Mouse (Mus musculus): ENCODE data around the gene Phc3. TPM values are rescaled to one million over a fixed set of nuclear protein-coding genes. Genes with fewer than 3 reads are reported as not detected.

Gene Phc3
- total RNA-seq, 4 experiments from 2014 or later: 10.8 to 13.1 (median 11.9) TPM

GRCm38 (mm10) chr3:30981616-30982380 is 12.6 kb upstream of the Phc3 start:
- DNase-seq (ENCODE audit: low spot score in 2 of 2): no peak

GRCm38 (mm10) chr3:30976991-30977603 is 7.9 kb upstream of the Phc3 start:
- no peak for DNase-seq (ENCODE audit: low spot score in 2 of 2)

- peak; percentile 32 to 38 for DNase-seq (ENCODE audit: low spot score in 2 of 2)
Observed at GRCm38 (mm10) chr3:30975102-30975754, 6.0 kb upstream of the Phc3 start.

DNA sequence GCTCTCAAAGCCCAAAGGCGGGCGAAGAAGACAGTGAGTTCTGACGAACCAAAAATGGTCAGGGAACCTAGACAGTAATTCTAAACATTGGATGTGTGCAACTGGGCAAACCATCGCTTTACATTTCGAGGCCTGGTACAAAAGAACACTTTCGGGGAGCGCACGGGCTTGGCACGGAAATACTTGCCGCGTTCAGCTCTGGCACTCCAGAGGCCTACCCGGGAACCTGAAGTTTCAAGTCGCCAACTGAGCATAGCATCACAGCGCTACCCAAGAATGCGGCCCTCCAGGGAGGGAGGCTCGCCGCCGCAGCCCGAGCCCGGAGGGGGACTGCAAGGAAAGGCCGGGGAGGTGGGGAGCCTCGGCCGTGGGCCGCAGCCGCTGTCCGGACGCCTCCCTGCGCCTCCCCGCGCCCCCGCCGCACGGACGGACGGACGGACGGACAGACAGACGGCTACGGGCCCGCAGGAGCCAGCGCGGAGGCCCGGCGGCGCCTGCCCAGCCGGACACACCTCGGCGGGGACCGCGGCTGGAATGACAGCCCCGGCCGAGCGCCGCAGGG is 603 bp downstream of the Phc3 start:
- DNase-seq (ENCODE audit: low spot score in 2 of 2): peak in 1 of 2 experiments; percentile 10

GRCm38 (mm10) chr3:30965644-30966043 is 3.6 kb downstream of the Phc3 start:
- no peak for DNase-seq (ENCODE audit: low spot score in 2 of 2)

DNA sequence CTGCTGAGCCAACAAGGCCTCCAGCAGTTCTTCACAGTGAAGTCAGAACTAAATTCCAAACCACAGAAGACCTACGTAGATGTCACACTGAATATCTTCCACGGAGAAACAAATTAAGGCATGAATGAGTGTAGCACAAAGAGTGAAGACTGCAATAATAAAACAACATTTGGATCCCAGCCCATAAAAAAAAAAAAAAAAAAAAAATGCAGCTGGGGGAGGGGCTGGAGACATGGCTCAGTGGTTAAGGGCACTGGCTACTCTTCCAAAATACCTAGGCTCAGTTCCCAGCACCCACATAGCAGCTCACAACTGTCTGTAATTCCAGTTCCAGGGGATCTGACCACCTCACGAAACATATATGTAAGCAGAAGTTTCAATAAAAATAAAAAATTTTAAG is 5.0 kb downstream of the Phc3 start:
- no peak for DNase-seq (ENCODE audit: low spot score in 2 of 2)

DNA sequence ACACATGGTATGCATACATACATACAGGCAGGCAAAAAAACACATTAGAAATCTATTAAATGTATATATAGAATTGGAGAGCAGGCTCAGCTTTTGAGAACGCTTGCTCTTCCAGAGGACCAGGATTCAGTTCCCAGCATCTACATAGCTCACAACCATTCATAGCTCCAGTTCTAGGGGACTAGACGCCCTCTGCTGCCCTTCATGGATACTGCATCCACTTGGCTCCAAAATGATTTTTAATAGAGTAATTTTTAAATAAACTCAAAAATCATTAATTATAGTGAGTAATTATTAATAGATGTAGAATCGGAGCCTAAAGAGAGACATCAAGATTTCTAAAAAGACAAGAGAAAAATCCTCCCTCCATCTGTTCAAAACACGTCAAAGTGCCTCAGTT is 6.1 kb downstream of the Phc3 start:
- DNase-seq (ENCODE audit: low spot score in 2 of 2): no peak

- no peak for DNase-seq (ENCODE audit: low spot score in 2 of 2)
Observed at GRCm38 (mm10) chr3:30959868-30960831, 9.1 kb downstream of the Phc3 start.

GRCm38 (mm10) chr3:30958709-30959108 is 10.5 kb downstream of the Phc3 start:
- DNase-seq (ENCODE audit: low spot score in 2 of 2): no peak

- no peak for DNase-seq (ENCODE audit: low spot score in 2 of 2)
Observed at GRCm38 (mm10) chr3:30956327-30956726, 12.9 kb downstream of the Phc3 start.

- no peak for DNase-seq (ENCODE audit: low spot score in 2 of 2)
Observed at GRCm38 (mm10) chr3:30952273-30953070, 16.7 kb downstream of the Phc3 start.

DNA sequence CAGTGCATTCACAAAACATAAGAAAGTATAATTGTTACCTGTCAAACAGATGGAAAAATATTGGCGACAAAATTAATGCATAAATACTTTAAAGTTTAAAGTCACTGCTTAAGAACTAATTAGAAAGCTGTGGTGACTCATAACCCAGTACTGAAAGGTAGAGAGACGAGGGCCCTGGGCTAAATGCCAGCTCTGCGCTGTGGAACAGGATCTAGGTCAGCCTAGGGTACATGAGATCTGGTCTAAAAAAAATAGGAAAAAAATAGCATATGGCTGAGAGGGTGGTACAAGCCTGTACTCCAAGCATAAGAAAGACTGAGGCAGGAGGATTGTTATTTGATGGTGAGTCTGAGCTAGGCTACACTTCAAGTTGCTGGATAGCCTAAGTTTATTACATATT is 17.6 kb downstream of the Phc3 start:
- peak in 1 of 2 experiments; percentile 28 for DNase-seq (ENCODE audit: low spot score in 2 of 2)

DNA sequence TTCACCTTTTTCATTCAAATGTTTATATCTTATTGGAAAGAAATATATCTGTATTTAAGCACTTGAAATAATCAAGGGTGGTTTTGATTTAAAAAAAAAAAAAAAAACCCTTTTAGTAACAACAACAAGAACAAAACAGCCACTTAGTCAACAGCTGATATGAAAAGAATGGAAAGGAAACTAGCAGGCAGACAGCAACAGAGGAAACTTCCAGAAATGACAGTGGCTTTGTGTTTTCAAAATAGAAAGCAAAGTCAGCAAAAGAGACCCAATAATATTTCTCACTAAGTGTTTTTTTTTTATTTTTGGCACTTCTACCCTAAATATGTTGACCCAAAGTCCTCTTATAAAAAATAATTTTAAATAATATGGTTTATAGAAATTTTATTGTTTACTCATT is 34.8 kb downstream of the Phc3 start:
- no peak for DNase-seq (ENCODE audit: low spot score in 2 of 2)

GRCm38 (mm10) chr3:30929828-30930227 is 39.4 kb downstream of the Phc3 start:
- DNase-seq (ENCODE audit: low spot score in 2 of 2): no peak

- no peak for DNase-seq (ENCODE audit: low spot score in 2 of 2)
Observed at GRCm38 (mm10) chr3:30927664-30928063, 41.6 kb downstream of the Phc3 start.

- DNase-seq (ENCODE audit: low spot score in 2 of 2): no peak
Observed at GRCm38 (mm10) chr3:30917160-30917559, 52.1 kb downstream of the Phc3 start.

DNA sequence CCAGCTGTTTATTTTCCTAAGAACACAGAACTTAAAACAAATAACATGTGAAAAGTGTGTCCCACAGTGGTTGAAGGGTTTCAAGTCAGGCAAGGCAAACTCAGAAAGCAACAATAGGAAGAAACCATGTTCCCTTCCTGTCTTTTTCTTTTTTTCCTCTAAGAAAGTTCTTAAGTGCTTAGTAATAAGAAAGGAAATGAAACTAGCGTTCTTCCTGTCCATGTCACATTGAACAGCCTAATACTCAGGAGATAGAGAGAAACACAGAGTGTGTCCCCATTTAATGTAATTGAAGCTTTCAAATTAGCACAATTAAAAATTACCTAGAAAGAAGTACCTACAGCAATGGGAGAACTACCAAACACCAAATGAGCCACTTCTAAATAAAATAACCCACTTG is 64.6 kb downstream of the Phc3 start:
- DNase-seq (ENCODE audit: low spot score in 2 of 2): no peak

DNA sequence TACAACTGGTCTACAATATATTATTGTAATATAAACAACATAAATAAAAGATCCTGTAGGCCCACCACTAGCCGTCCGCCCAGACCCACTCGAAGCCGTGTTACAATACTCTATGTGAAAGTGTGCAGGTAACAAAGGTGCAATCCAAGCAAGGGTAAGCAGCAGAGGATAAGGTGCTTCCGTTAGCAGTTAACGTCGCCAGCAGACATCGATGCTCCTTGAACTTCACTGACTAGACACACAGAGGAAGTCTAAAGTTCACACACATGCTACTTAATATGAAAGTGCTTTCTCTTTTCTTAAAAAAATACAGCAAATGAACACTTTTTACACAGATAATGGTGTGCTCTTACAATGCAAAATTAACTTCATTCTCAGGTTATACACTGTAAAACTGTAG is 69.8 kb downstream of the Phc3 start:
- DNase-seq (ENCODE audit: low spot score in 2 of 2): no peak

DNA sequence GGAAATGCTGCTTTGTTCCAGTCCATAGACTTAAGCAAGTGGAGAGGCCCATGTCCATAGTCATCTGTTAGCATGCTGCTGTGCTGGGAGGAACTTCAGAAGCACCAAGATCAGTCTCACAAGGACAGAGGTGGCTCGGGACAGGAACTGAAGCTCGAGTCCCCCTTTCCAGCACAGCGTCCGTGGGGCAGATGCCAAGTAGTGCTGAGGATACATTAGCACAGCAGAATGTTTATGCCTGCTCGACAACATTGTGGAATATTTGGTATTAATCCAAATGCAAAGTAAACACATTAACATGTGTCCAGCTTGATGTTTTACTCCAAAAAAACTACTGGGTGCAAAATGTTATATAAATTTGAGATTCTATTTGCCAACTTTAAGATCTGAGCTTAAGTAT is 72.5 kb downstream of the Phc3 start:
- DNase-seq (ENCODE audit: low spot score in 2 of 2): no peak

DNA sequence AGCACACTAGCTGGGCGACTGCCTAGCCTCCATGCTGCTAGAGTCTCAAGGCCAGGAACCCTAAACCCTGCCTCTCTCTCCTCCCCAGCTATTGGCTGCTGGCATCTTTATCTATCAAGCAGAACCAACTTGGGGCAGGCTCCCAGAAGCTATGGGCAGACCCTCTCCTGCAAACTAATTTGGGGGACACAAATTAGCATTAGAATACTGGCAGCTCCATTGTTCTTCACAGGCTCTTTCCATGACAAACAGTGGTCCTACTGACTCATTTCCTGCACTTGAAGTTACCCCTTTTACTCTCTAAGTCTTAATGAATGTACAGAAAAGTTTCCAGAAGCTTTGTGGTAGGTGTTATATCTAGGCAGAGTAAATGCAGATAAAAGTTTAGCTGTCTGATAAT is 80.2 kb downstream of the Phc3 start:
- DNase-seq (ENCODE audit: low spot score in 2 of 2): no peak
